Comparison of ENCODE assay signal across 8 mouse cellular contexts in genomic region chr14:60554222-60554740, GRCm38 (mm10).
A peak's percentile ranks its signal among the peaks of the same experiment; 100 is the strongest.
DNase-seq lines count a peak whose midpoint lies in the region.

No protein-coding gene starts in this region.

- intact Hi-C loops in left cerebral cortex, postnatal 25 days (cut with DNase I), result loop anchor here (5.0 kb wide), 1 partner anchor 78 kb away; the partner anchor contains the start of gene Spata13

- peaks cover 62% of the 10 kb centered on the region for H3K4me1 ChIP-seq in forebrain, embryonic 10.5 days

- H3K9me3 ChIP-seq in forebrain, embryonic 10.5 days, result no peaks in the 10 kb centered on the region

- H3K27me3 ChIP-seq in forebrain, embryonic 10.5 days (ENCODE audit: poor library complexity, severe bottlenecking), result no peaks in the 10 kb centered on the region

- DNase-seq in cerebellum, adult 9-11 months, result peak; percentile 11
- peak; percentile 85 for DNase-seq in forebrain, embryonic 10.5 days (ENCODE audit: extremely low spot score, low spot score)
- DNase-seq in kidney, adult 9 months, result peak; percentile 80
- DNase-seq in left cerebral cortex, postnatal 25 days (ENCODE audit: low spot score in 2 of 2), result peak; percentile 77 to 95
- DNase-seq in right cerebral cortex, adult 18-20 months, result peak; percentile 91
- DNase-seq in MN1 (ENCODE audit: low spot score), result no peak
- no peak for DNase-seq in urinary bladder, postnatal 36 days (ENCODE audit: low spot score in 2 of 2)
- DNase-seq in thymus, adult 18-20 months, result no peak

- 2% methylated on average over 6 of the region's 6 CpGs for WGBS in forebrain, embryonic 10.5 days

- no peaks in the 10 kb centered on the region for H3K36me3 ChIP-seq in forebrain, embryonic 10.5 days (replicated peaks)

- peak overlapping the region; percentile 93 for H3K27ac ChIP-seq in forebrain, embryonic 10.5 days

- H3K4me3 ChIP-seq in forebrain, embryonic 10.5 days, result peak overlapping the region; percentile 31

Comparison
In these comparisons a context has a peak if more than half of its experiments do, and no peak if none do; other contexts are left out.
1. DNase-seq: peak in cerebellum, adult 9-11 months (single experiment), forebrain, embryonic 10.5 days (single experiment), kidney, adult 9 months (single experiment), left cerebral cortex, postnatal 25 days (2 of 2) and right cerebral cortex, adult 18-20 months (single experiment); none in MN1 (single experiment), urinary bladder, postnatal 36 days (0 of 2) and thymus, adult 18-20 months (0 of 2).